Mouse (Mus musculus): ENCODE results near the gene Sec14l3. TPM values are rescaled to one million over a fixed set of nuclear protein-coding genes. Genes with fewer than 3 reads are reported as not detected.
"Not testable (repeated sequence)": the region's sequence is repeated elsewhere in the genome, so short reads cannot be mapped to it uniquely, and the experiment has no call there.

The Sec14l3 gene
- polyA plus RNA-seq, 1 experiment from 2014 or later: 2.1 TPM

DNA sequence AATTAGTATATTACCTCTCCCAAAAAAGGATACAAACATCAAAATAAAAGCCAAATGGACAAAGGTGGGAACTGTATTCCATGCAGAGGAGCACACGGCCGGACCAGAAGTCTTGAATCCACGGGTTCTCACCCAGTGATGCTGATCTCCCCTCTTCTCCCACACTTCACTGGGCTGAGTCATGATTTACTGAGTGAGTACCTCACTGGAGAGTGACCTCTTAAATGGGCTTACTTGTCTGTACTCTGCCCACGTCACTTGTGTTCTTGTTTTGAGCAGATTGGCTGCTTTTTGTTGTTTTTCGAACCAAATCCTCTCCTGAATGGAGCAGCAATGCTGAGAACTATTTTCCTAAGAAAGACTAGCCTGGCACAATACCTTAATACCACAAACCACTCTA, 40.3 kb downstream of the Sec14l3 start:
- 86% methylated on average over 5 of the region's 5 CpGs for WGBS
- no peak overlapping the region for H3K9ac ChIP-seq (ENCODE audit: low read length)
- no peak overlapping the region for H3K4me2 ChIP-seq (ENCODE audit: low read depth, low read length)
- no peak for ATAC-seq (replicated peaks; ENCODE audit: extremely low read depth, insufficient read depth, low FRiP score)
- H3K4me1 ChIP-seq (ENCODE audit: control insufficient read depth, insufficient read depth, low read length): no peaks in the 10 kb centered on the region
- no peak overlapping the region for H3K27ac ChIP-seq (ENCODE audit: low read length)
- H3K27me3 ChIP-seq (ENCODE audit: control insufficient read depth, insufficient read depth, low read length): no peaks in the 10 kb centered on the region
- H3K36me3 ChIP-seq (ENCODE audit: control insufficient read depth, insufficient read depth): no peaks in the 10 kb centered on the region
- H3K4me3 ChIP-seq (ENCODE audit: low read length): no peak overlapping the region
- H3K9me3 ChIP-seq (replicated peaks; ENCODE audit: control insufficient read depth, low read length): no peaks in the 10 kb centered on the region

DNA sequence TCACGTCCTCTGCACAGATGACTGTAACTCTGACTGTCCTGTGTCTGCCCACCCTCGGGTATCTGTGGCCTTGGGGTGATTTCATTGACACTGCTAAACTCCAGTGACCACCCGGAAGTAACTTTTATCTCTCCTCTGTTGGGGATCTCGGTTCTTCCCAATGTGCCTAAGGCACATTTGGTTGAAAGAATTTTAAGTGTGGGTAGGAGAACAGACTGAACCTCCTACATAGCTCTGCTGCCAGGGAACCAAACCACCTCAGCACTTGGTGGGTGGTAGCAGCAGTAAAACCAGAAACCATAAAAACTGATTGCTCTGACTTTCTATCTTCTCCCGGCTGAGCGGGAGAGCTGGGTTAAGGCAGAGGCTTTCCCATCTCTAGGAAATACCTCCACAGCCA, 40.8 kb downstream of the Sec14l3 start:
- Histone ChIP-seq H3K4me1 (ENCODE audit: control insufficient read depth, insufficient read depth, low read length) (no peaks in the 10 kb centered on the region), H3K36me3 (ENCODE audit: control insufficient read depth, insufficient read depth) (no peaks in the 10 kb centered on the region), H3K27ac (ENCODE audit: low read length) (no peak overlapping the region)

DNA sequence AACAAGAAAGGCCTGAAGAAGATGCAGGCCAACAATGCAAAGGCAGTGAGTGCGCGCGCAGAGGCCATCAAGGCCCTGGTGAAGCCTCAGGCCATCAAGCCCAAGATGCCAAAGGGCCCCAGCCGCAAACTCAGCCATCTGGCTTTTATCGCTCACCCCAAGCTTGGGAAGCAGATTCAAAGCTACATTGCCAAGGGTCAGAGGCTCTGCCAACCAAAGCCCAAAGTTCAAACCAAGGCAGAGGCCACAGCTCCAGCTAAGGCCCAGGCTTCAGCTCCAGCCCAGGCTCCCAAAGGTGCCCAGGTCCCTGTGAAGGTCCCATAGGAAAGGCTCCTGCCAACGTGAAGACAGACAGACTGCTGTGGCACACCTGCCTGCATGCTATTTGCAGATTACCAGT, 43.3 kb downstream of the Sec14l3 start:
- ATAC-seq (replicated peaks; ENCODE audit: extremely low read depth, insufficient read depth, low FRiP score); H3K9ac ChIP-seq (ENCODE audit: low read length); H3K4me2 ChIP-seq (ENCODE audit: low read depth, low read length); H3K4me3 ChIP-seq (ENCODE audit: low read length); H3K27me3 ChIP-seq (ENCODE audit: control insufficient read depth, insufficient read depth, low read length); H3K27ac ChIP-seq (ENCODE audit: low read length); H3K36me3 ChIP-seq (ENCODE audit: control insufficient read depth, insufficient read depth); H3K9me3 ChIP-seq (replicated peaks; ENCODE audit: control insufficient read depth, low read length); H3K4me1 ChIP-seq (ENCODE audit: control insufficient read depth, insufficient read depth, low read length): not testable (repeated sequence)
- WGBS: 92% methylated on average over 6 of the region's 6 CpGs

More for the DNA sequence above, 40.8 kb downstream of the Sec14l3 start:
- Histone ChIP-seq H3K9ac (ENCODE audit: low read length) (no peak overlapping the region), H3K4me3 (ENCODE audit: low read length) (no peak overlapping the region), H3K9me3 (replicated peaks; ENCODE audit: control insufficient read depth, low read length) (no peaks in the 10 kb centered on the region), H3K27me3 (ENCODE audit: control insufficient read depth, insufficient read depth, low read length) (no peaks in the 10 kb centered on the region), H3K4me2 (ENCODE audit: low read depth, low read length) (no peak overlapping the region)
- WGBS: 59% methylated on average over 6 of the region's 6 CpGs
- no peak for ATAC-seq (replicated peaks; ENCODE audit: extremely low read depth, insufficient read depth, low FRiP score)

DNA sequence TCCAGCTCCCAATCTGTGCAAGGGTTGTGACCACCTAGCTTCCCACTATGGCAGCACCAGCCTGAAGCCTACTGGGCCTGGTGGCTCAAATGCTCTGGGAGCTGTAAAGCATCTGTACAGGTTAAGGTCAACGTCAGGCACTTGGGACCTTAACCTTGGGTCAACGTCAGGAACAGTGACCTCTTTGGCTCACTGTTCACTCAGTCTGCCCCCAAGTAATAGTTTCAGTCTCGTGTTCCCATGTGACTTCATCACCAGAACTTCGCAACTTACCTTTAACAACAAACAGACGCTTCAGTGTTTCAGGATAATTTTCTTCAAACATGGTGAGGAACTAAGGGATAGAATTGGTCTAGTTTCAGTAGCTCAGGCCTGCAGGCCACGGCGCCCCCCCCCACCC, 44.0 kb downstream of the Sec14l3 start:
- no peak for ATAC-seq (replicated peaks; ENCODE audit: extremely low read depth, insufficient read depth, low FRiP score)
- Histone ChIP-seq H3K36me3 (ENCODE audit: control insufficient read depth, insufficient read depth) (no peaks in the 10 kb centered on the region), H3K27me3 (ENCODE audit: control insufficient read depth, insufficient read depth, low read length) (no peaks in the 10 kb centered on the region), H3K4me2 (ENCODE audit: low read depth, low read length) (no peak overlapping the region), H3K9ac (ENCODE audit: low read length) (no peak overlapping the region), H3K9me3 (replicated peaks; ENCODE audit: control insufficient read depth, low read length) (no peaks in the 10 kb centered on the region), H3K4me3 (ENCODE audit: low read length) (no peak overlapping the region), H3K4me1 (ENCODE audit: control insufficient read depth, insufficient read depth, low read length) (no peaks in the 10 kb centered on the region), H3K27ac (ENCODE audit: low read length) (no peak overlapping the region)
- 79% methylated on average over 7 of the region's 7 CpGs for WGBS

DNA sequence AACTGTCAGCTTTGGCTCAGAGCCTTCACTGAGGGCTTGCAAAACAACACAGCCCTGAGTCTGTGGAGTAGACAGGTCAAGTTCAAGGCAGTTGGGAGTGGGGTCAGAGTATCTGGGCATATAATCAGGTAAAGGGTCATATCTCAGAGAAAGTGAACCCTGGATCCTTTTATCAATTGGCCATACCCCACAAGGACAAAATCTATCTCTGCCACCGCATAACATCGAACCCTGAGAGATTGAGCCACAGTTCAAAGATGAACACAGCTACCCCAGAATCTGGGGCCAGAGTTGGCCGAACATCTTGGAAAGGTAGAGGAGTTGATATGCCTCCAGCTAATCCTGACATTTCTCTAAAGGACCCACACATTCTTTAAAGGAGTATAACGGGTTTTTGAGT, 47.4 kb downstream of the Sec14l3 start:
- ATAC-seq (replicated peaks; ENCODE audit: extremely low read depth, insufficient read depth, low FRiP score): no peak
- 83% methylated on average over 4 of the region's 4 CpGs for WGBS
- H3K27ac ChIP-seq (ENCODE audit: low read length): no peak overlapping the region
- H3K36me3 ChIP-seq (ENCODE audit: control insufficient read depth, insufficient read depth): no peaks in the 10 kb centered on the region
- no peak overlapping the region for H3K9ac ChIP-seq (ENCODE audit: low read length)
- H3K4me2 ChIP-seq (ENCODE audit: low read depth, low read length): no peak overlapping the region
- no peaks in the 10 kb centered on the region for H3K9me3 ChIP-seq (replicated peaks; ENCODE audit: control insufficient read depth, low read length)
- H3K27me3 ChIP-seq (ENCODE audit: control insufficient read depth, insufficient read depth, low read length): peaks cover 3% of the 10 kb centered on the region; the same call in 1 of the 2 replicates
- no peak overlapping the region for H3K4me3 ChIP-seq (ENCODE audit: low read length)
- peaks cover 8% of the 10 kb centered on the region for H3K4me1 ChIP-seq (ENCODE audit: control insufficient read depth, insufficient read depth, low read length)

DNA sequence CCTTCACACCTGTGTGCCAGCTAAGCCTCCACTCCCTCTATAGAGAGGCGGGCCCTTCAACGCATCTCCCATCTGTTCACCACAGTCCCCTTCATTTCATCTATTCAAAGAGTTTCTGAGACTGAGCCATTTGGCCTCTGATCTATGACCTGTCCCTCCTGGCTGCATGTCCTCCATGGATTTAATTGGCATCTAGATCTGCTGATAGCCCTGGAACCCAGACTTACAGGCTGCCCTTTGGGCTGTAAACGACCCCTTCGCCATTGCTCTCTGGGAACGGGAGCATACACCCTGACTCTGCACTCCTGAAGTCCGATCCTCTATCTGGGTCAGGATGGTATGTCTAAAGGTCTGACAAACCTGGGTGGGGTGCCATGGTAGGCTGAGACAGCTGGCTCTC, 48.2 kb downstream of the Sec14l3 start:
- Histone ChIP-seq H3K4me2 (ENCODE audit: low read depth, low read length) (no peak overlapping the region), H3K4me1 (ENCODE audit: control insufficient read depth, insufficient read depth, low read length) (peaks cover 12% of the 10 kb centered on the region), H3K9ac (ENCODE audit: low read length) (no peak overlapping the region), H3K4me3 (ENCODE audit: low read length) (no peak overlapping the region), H3K27me3 (ENCODE audit: control insufficient read depth, insufficient read depth, low read length) (peaks cover 6% of the 10 kb centered on the region), H3K27ac (ENCODE audit: low read length) (no peak overlapping the region), H3K36me3 (ENCODE audit: control insufficient read depth, insufficient read depth) (no peaks in the 10 kb centered on the region), H3K9me3 (replicated peaks; ENCODE audit: control insufficient read depth, low read length) (no peaks in the 10 kb centered on the region)
- no peak for ATAC-seq (replicated peaks; ENCODE audit: extremely low read depth, insufficient read depth, low FRiP score)
- WGBS: 82% methylated on average over 6 of the region's 6 CpGs

DNA sequence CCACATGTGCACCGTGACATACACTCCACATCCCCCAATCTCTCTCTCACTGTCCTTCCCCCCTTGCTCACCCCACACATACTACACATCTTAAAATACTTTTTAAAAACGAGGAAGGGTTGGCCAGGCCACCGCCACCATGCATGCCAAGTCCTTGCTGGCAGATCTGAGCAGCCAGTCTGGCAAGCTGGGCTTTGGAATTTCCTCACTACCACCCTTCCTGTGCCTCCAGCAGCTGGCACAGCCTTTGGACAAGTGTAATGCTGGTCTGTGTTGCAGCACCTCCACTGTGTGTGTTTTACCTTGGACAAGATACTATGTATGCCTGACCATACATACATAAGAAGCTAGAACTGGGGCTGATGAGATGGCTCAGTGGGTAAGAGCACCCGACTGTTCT, 48.9 kb downstream of the Sec14l3 start:
- H3K4me1 ChIP-seq (ENCODE audit: control insufficient read depth, insufficient read depth, low read length): peaks cover 18% of the 10 kb centered on the region
- no peak overlapping the region for H3K4me3 ChIP-seq (ENCODE audit: low read length)
- ATAC-seq (replicated peaks; ENCODE audit: extremely low read depth, insufficient read depth, low FRiP score): no peak
- no peak overlapping the region for H3K4me2 ChIP-seq (ENCODE audit: low read depth, low read length)
- no peaks in the 10 kb centered on the region for H3K9me3 ChIP-seq (replicated peaks; ENCODE audit: control insufficient read depth, low read length)
- no peaks in the 10 kb centered on the region for H3K36me3 ChIP-seq (ENCODE audit: control insufficient read depth, insufficient read depth)
- 68% methylated on average over 4 of the region's 4 CpGs for WGBS
- H3K27me3 ChIP-seq (ENCODE audit: control insufficient read depth, insufficient read depth, low read length): peaks cover 10% of the 10 kb centered on the region
- H3K27ac ChIP-seq (ENCODE audit: low read length): no peak overlapping the region
- H3K9ac ChIP-seq (ENCODE audit: low read length): no peak overlapping the region

DNA sequence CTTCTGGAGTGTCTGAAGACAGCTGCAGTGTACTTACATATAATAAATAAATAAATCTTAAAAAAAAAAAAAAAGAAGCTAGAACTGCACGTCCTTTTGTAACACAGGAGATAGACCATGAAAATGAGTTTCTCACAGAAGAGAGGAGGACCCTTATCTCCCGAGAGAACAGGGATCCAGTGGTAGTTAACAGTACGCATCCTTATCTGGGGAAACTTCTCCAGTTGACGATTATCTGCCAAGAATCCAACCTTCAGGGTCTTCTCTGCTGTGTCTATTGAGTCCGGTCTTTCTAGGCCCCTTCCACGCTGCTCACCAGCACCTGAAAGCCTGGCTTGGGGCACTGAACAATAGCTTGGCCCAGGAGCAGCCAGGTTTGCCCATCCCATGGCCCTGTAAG, 49.3 kb downstream of the Sec14l3 start:
- Histone ChIP-seq H3K36me3 (ENCODE audit: control insufficient read depth, insufficient read depth) (no peaks in the 10 kb centered on the region), H3K4me2 (ENCODE audit: low read depth, low read length) (no peak overlapping the region), H3K4me1 (ENCODE audit: control insufficient read depth, insufficient read depth, low read length) (peaks cover 22% of the 10 kb centered on the region), H3K9ac (ENCODE audit: low read length) (no peak overlapping the region), H3K27me3 (ENCODE audit: control insufficient read depth, insufficient read depth, low read length) (peaks cover 10% of the 10 kb centered on the region), H3K4me3 (ENCODE audit: low read length) (no peak overlapping the region), H3K9me3 (replicated peaks; ENCODE audit: control insufficient read depth, low read length) (no peaks in the 10 kb centered on the region), H3K27ac (ENCODE audit: low read length) (no peak overlapping the region)
- no peak for ATAC-seq (replicated peaks; ENCODE audit: extremely low read depth, insufficient read depth, low FRiP score)
- WGBS: 67% methylated on average over 6 of the region's 6 CpGs

DNA sequence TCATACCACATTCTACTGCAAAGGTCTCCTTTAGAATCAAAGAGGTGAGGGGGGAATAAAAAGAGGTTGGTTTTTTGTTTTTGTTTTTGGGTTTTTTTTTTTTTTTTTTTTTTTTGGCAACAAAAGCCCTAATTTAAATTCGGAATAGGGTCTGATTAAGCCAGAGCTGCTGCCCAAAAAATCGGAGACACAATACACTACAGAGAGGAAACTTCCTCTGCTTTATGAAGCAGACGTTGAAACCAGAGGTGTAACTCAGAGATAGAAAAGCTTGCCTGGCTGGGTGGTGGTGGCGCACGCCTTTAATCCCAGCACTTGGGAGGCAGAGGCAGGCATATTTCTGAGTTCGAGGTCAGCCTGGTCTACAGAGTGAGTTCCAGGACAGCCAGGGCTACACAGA, 49.9 kb downstream of the Sec14l3 start:
- not testable (repeated sequence) for H3K4me3 ChIP-seq (ENCODE audit: low read length); ATAC-seq (replicated peaks; ENCODE audit: extremely low read depth, insufficient read depth, low FRiP score); H3K9ac ChIP-seq (ENCODE audit: low read length); H3K9me3 ChIP-seq (replicated peaks; ENCODE audit: control insufficient read depth, low read length); H3K36me3 ChIP-seq (ENCODE audit: control insufficient read depth, insufficient read depth); H3K27ac ChIP-seq (ENCODE audit: low read length); H3K4me2 ChIP-seq (ENCODE audit: low read depth, low read length)
- Histone ChIP-seq H3K4me1 (ENCODE audit: control insufficient read depth, insufficient read depth, low read length) (peaks cover 26% of the 10 kb centered on the region), H3K27me3 (ENCODE audit: control insufficient read depth, insufficient read depth, low read length) (peaks cover 10% of the 10 kb centered on the region)
- 82% methylated on average over 6 of the region's 6 CpGs for WGBS

DNA sequence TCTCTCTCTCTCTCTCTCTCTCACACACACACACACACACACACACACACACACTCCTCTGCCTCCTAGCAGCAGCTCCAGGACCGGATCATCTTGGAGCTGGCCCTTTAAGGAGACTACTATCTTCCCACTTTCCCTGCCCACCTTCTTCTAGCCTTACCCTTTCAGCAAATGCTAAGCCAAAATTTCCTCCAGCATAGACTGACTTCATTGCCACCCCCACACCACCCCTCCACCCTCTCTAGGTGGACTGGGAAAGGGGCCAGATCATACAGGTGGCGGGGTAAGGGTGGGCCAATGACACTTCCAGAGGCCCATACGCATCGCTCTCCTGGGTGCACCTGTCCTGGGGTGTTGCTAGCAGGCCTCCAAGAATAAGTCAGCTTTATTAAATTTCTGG, 50.8 kb downstream of the Sec14l3 start:
- peaks cover 31% of the 10 kb centered on the region for H3K4me1 ChIP-seq (ENCODE audit: control insufficient read depth, insufficient read depth, low read length)
- no peaks in the 10 kb centered on the region for H3K36me3 ChIP-seq (ENCODE audit: control insufficient read depth, insufficient read depth)
- WGBS: 91% methylated on average over 4 of the region's 4 CpGs
- H3K4me2 ChIP-seq (ENCODE audit: low read depth, low read length): no peak overlapping the region
- H3K27me3 ChIP-seq (ENCODE audit: control insufficient read depth, insufficient read depth, low read length): peaks cover 10% of the 10 kb centered on the region
- H3K27ac ChIP-seq (ENCODE audit: low read length): no peak overlapping the region
- no peaks in the 10 kb centered on the region for H3K9me3 ChIP-seq (replicated peaks; ENCODE audit: control insufficient read depth, low read length)
- no peak overlapping the region for H3K4me3 ChIP-seq (ENCODE audit: low read length)
- no peak overlapping the region for H3K9ac ChIP-seq (ENCODE audit: low read length)
- ATAC-seq (replicated peaks; ENCODE audit: extremely low read depth, insufficient read depth, low FRiP score): no peak
